Mouse (Mus musculus): ENCODE results near the gene Adgrl2. TPM values are rescaled to one million over a fixed set of nuclear protein-coding genes. Genes with fewer than 3 reads are reported as not detected.
A peak's percentile ranks its signal among the peaks of the same experiment; 100 is the strongest.

Gene Adgrl2
- polyA plus RNA-seq (2015; fragmentation: Nextera tagmentation; extraction: Ambion mirVana): 123 and 128 TPM in 2 replicates

- WGBS: under 1% methylated on average over 25 of the region's 25 CpGs
- 0 out of 2 replicates have a peak, but pooled peaks cover 2% of the 10 kb centered on the region for H3K27me3 ChIP-seq
- no peak; the same call in 1 of the 2 replicates for ATAC-seq (ENCODE audit: insufficient number of reproducible peaks, insufficient read depth, low FRiP score, low TSS enrichment, low read depth)
Observed at GRCm38 (mm10) chr3:148990531-148991003, at the start of gene Adgrl2. TSS of gene Adgrl2 (minus strand) at chr3:148990555.

GRCm38 (mm10) chr3:149038771-149039170 is 48.4 kb upstream of the Adgrl2 start:
- H3K27me3 ChIP-seq: no peaks in the 10 kb centered on the region
- ATAC-seq (ENCODE audit: insufficient number of reproducible peaks, insufficient read depth, low FRiP score, low TSS enrichment, low read depth): no peak
- H3K9me3 ChIP-seq: no peaks in the 10 kb centered on the region
- no peaks in the 10 kb centered on the region for H3K36me3 ChIP-seq
- 60% methylated on average over 4 of the region's 4 CpGs for WGBS
- no peak overlapping the region for H3K9ac ChIP-seq
- H3K4me1 ChIP-seq: peaks cover 17% of the 10 kb centered on the region
- no peak overlapping the region for H3K4me3 ChIP-seq
- no peak overlapping the region for H3K4me2 ChIP-seq
- no peak overlapping the region for H3K27ac ChIP-seq

More at GRCm38 (mm10) chr3:148990531-148991003, at the start of gene Adgrl2:
- Histone ChIP-seq H3K9me3 (no peaks in the 10 kb centered on the region), H3K4me2 (peak within 1 kb of the TSS; percentile 75), H3K4me1 (peaks cover 29% of the 10 kb centered on the region), H3K9ac (peak within 1 kb of the TSS; percentile 100), H3K36me3 (no peaks in the 10 kb centered on the region), H3K27ac (peak within 1 kb of the TSS; percentile 100), H3K4me3 (peak within 1 kb of the TSS; percentile 94)

GRCm38 (mm10) chr3:149019925-149020324 is 29.6 kb upstream of the Adgrl2 start:
- no peak overlapping the region for H3K4me3 ChIP-seq
- H3K36me3 ChIP-seq: no peaks in the 10 kb centered on the region
- no peaks in the 10 kb centered on the region for H3K9me3 ChIP-seq
- no peak overlapping the region for H3K9ac ChIP-seq
- H3K27ac ChIP-seq: no peak overlapping the region
- H3K27me3 ChIP-seq: no peaks in the 10 kb centered on the region
- no peak overlapping the region for H3K4me2 ChIP-seq
- no peak for ATAC-seq (ENCODE audit: insufficient number of reproducible peaks, insufficient read depth, low FRiP score, low TSS enrichment, low read depth)
- WGBS: 53% methylated on average over 5 of the region's 5 CpGs
- no peaks in the 10 kb centered on the region for H3K4me1 ChIP-seq

- Histone ChIP-seq H3K27ac (no peak overlapping the region), H3K4me1 (peaks cover 22% of the 10 kb centered on the region), H3K36me3 (no peaks in the 10 kb centered on the region), H3K9me3 (no peaks in the 10 kb centered on the region), H3K27me3 (no peaks in the 10 kb centered on the region), H3K4me3 (no peak overlapping the region), H3K9ac (no peak overlapping the region), H3K4me2 (no peak overlapping the region)
- WGBS: 44% methylated on average over 7 of the region's 7 CpGs
- no peak for ATAC-seq (ENCODE audit: insufficient number of reproducible peaks, insufficient read depth, low FRiP score, low TSS enrichment, low read depth)
Observed at GRCm38 (mm10) chr3:149009311-149009710, 19.0 kb upstream of the Adgrl2 start.

- no peaks in the 10 kb centered on the region for H3K9me3 ChIP-seq
- H3K4me1 ChIP-seq: peaks cover 22% of the 10 kb centered on the region
- H3K4me3 ChIP-seq: no peak overlapping the region
- no peaks in the 10 kb centered on the region for H3K36me3 ChIP-seq
- H3K4me2 ChIP-seq: no peak overlapping the region
- 70% methylated on average over 6 of the region's 6 CpGs for WGBS
- no peaks in the 10 kb centered on the region for H3K27me3 ChIP-seq
- no peak for ATAC-seq (ENCODE audit: insufficient number of reproducible peaks, insufficient read depth, low FRiP score, low TSS enrichment, low read depth)
- no peak overlapping the region for H3K9ac ChIP-seq
- H3K27ac ChIP-seq: no peak overlapping the region
Observed at GRCm38 (mm10) chr3:149008634-149009023, 18.3 kb upstream of the Adgrl2 start.

- H3K4me3 ChIP-seq: peak overlapping the region; percentile 18; the same call in 1 of the 2 replicates
- peak overlapping the region; percentile 29; the same call in 1 of the 2 replicates for H3K27ac ChIP-seq
- H3K36me3 ChIP-seq: no peaks in the 10 kb centered on the region
- no peak for ATAC-seq (ENCODE audit: insufficient number of reproducible peaks, insufficient read depth, low FRiP score, low TSS enrichment, low read depth)
- no peaks in the 10 kb centered on the region for H3K9me3 ChIP-seq
- 52% methylated on average over 20 of the region's 20 CpGs for WGBS
- H3K9ac ChIP-seq: 0 out of 2 replicates have a peak overlapping the region, but pooled peaks have one; percentile 8
- no peaks in the 10 kb centered on the region for H3K27me3 ChIP-seq
- H3K4me2 ChIP-seq: peak overlapping the region; percentile 40
- H3K4me1 ChIP-seq: peaks cover 22% of the 10 kb centered on the region
Observed at GRCm38 (mm10) chr3:149007860-149008633, 17.7 kb upstream of the Adgrl2 start.

GRCm38 (mm10) chr3:149001364-149001763 is 11.0 kb upstream of the Adgrl2 start:
- WGBS: 29% methylated on average over 8 of the region's 8 CpGs

GRCm38 (mm10) chr3:148998661-148999060 is 8.3 kb upstream of the Adgrl2 start:
- Histone ChIP-seq H3K9me3 (no peaks in the 10 kb centered on the region), H3K4me2 (peak overlapping the region; percentile 26; the same call in 1 of the 2 replicates), H3K27me3 (0 out of 2 replicates have a peak, but pooled peaks cover 2% of the 10 kb centered on the region), H3K27ac (no peak overlapping the region), H3K4me1 (peaks cover 13% of the 10 kb centered on the region), H3K9ac (no peak overlapping the region), H3K4me3 (no peak overlapping the region), H3K36me3 (no peaks in the 10 kb centered on the region)
- 52% methylated on average over 10 of the region's 10 CpGs for WGBS
- ATAC-seq (ENCODE audit: insufficient number of reproducible peaks, insufficient read depth, low FRiP score, low TSS enrichment, low read depth): no peak

More at GRCm38 (mm10) chr3:149001364-149001763, 11.0 kb upstream of the Adgrl2 start:
- Histone ChIP-seq H3K9me3 (no peaks in the 10 kb centered on the region), H3K4me1 (peaks cover 11% of the 10 kb centered on the region), H3K27me3 (no peaks in the 10 kb centered on the region), H3K4me2 (no peak overlapping the region), H3K4me3 (no peak overlapping the region), H3K36me3 (no peaks in the 10 kb centered on the region), H3K27ac (no peak overlapping the region), H3K9ac (no peak overlapping the region)
- no peak for ATAC-seq (ENCODE audit: insufficient number of reproducible peaks, insufficient read depth, low FRiP score, low TSS enrichment, low read depth)

GRCm38 (mm10) chr3:148991056-148991455 is 701 bp upstream of the Adgrl2 start:
- no peaks in the 10 kb centered on the region for H3K36me3 ChIP-seq
- H3K9ac ChIP-seq: peak overlapping the region; percentile 100
- H3K27ac ChIP-seq: peak overlapping the region; percentile 100
- no peak for ATAC-seq (ENCODE audit: insufficient number of reproducible peaks, insufficient read depth, low FRiP score, low TSS enrichment, low read depth)
- no peaks in the 10 kb centered on the region for H3K9me3 ChIP-seq
- 2% methylated on average over 8 of the region's 8 CpGs for WGBS
- 0 out of 2 replicates have a peak, but pooled peaks cover 2% of the 10 kb centered on the region for H3K27me3 ChIP-seq
- H3K4me3 ChIP-seq: peak overlapping the region; percentile 94
- H3K4me2 ChIP-seq: peak overlapping the region; percentile 75
- peaks cover 28% of the 10 kb centered on the region for H3K4me1 ChIP-seq

- ATAC-seq (ENCODE audit: insufficient number of reproducible peaks, insufficient read depth, low FRiP score, low TSS enrichment, low read depth): peak; percentile 83
- no peaks in the 10 kb centered on the region for H3K9me3 ChIP-seq
- H3K4me2 ChIP-seq: peak overlapping the region; percentile 75
- peak overlapping the region; percentile 100 for H3K9ac ChIP-seq
- H3K4me1 ChIP-seq: peaks cover 30% of the 10 kb centered on the region
- peak overlapping the region; percentile 100 for H3K27ac ChIP-seq
- under 1% methylated on average over 53 of the region's 68 CpGs for WGBS
- peak overlapping the region; percentile 94 for H3K4me3 ChIP-seq
- H3K27me3 ChIP-seq: 0 out of 2 replicates have a peak, but pooled peaks cover 2% of the 10 kb centered on the region
- H3K36me3 ChIP-seq: no peaks in the 10 kb centered on the region
Observed at GRCm38 (mm10) chr3:148989818-148990530, 381 bp downstream of the Adgrl2 start.

- peak; percentile 86 for ATAC-seq (ENCODE audit: insufficient number of reproducible peaks, insufficient read depth, low FRiP score, low TSS enrichment, low read depth)
- Histone ChIP-seq H3K4me3 (peak overlapping the region; percentile 94), H3K27me3 (no peaks in the 10 kb centered on the region), H3K27ac (peak overlapping the region; percentile 100), H3K9me3 (no peaks in the 10 kb centered on the region), H3K36me3 (no peaks in the 10 kb centered on the region), H3K4me1 (peaks cover 38% of the 10 kb centered on the region), H3K4me2 (peak overlapping the region; percentile 75), H3K9ac (peak overlapping the region; percentile 100)
- WGBS: under 1% methylated on average over 71 of the region's 75 CpGs
Observed at GRCm38 (mm10) chr3:148988996-148989817, 1.1 kb downstream of the Adgrl2 start.
